Mouse (Mus musculus) stomach, postnatal 0 days (tissue): ENCODE data around the gene Megf9.

Experiments
- CTCF ChIP-seq: IDR thresholded peaks from 2 replicates; pipeline ENCODE4 v1.5.1; 2016; ENCODE audit warnings: antibody characterized with exemption, low read depth, mild to moderate bottlenecking, moderate library complexity
- EP300 ChIP-seq: optimal IDR thresholded peaks from 2 replicates; pipeline ENCODE3; 2016; ENCODE audit warnings: antibody characterized with exemption

DNA sequence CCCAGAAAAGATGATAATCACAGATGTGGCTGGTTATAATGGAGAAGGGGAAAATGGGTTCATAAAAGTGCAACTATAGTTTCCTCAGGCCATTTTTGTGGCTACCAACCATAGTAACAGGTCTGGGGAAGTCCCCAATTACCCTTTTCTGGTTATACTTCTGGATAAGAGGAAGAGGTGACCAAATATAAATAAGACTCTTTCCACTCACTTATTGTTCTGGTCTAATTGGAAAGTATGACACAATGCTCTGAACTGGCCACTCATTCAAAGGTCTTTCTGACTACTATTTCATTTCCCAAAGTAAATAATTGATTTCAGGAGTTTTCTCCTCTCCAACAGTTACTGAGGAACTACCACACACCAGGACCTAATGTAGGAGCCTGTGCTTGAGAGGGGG is 19.3 kb downstream of the Megf9 start:
- TF ChIP-seq CTCF, result no peak
- no peak for TF ChIP-seq EP300
